Mouse (Mus musculus) kidney, adult 9 months (tissue): ENCODE measurements around the gene Ppp6c.
"Not testable (repeated sequence)": the region's sequence is repeated elsewhere in the genome, so short reads cannot be mapped to it uniquely, and the experiment has no call there.

Source experiments
- DNase-seq: peaks from one replicate; pipeline ENCODE4 v3.0.0; 2022

Gene Ppp6c

GRCm38 (mm10) chr2:39226019-39226640, at the start of gene Ppp6c:
TSS of gene Ppp6c (minus strand) at chr2:39226451.
- peak; percentile 98 for DNase-seq

DNA sequence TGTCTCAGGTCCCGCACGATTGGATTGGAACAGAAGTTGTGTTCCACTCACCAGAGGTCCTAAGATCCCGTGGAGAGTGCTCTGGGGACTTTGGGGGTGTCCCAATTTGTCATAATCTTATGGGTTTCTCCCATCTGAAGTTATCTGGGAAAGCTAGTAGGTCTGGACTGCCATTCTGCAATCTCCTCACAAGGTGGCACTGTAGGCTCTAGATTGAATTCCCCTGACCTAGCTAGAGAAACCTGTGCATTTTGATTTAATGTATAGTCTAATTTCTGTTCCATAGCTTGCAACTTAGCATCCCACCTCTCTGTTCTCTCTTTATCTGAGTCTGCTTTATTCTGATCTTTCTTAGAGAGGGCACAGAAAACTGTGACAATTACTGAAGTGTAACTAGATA, 42.1 kb upstream of the Ppp6c start:
- peak; percentile 38 for DNase-seq

- DNase-seq: not testable (repeated sequence)
Observed at GRCm38 (mm10) chr2:39252275-39252674, 26.0 kb upstream of the Ppp6c start.

- DNase-seq: not testable (repeated sequence)
Observed at GRCm38 (mm10) chr2:39246862-39247261, 20.6 kb upstream of the Ppp6c start.

DNA sequence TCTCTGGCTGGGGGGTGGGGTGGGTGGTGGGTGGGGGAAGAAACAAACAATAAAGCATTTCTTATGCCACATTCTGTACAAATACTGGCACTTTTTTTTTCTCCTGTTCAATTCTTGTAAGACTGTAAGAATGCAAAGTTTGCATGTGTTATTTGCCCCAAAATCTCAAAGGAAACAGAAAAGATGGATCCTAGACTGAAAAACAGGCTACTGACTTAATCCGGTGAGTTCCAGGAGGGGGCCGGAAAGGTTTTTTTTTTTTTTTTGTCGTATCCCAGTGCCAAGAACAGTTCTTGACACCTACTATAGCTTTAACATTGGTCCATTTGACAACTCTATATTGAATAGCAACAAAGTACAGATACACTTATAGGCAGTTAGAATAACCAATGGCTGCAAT, 480 bp upstream of the Ppp6c start:
- no peak for DNase-seq

DNA sequence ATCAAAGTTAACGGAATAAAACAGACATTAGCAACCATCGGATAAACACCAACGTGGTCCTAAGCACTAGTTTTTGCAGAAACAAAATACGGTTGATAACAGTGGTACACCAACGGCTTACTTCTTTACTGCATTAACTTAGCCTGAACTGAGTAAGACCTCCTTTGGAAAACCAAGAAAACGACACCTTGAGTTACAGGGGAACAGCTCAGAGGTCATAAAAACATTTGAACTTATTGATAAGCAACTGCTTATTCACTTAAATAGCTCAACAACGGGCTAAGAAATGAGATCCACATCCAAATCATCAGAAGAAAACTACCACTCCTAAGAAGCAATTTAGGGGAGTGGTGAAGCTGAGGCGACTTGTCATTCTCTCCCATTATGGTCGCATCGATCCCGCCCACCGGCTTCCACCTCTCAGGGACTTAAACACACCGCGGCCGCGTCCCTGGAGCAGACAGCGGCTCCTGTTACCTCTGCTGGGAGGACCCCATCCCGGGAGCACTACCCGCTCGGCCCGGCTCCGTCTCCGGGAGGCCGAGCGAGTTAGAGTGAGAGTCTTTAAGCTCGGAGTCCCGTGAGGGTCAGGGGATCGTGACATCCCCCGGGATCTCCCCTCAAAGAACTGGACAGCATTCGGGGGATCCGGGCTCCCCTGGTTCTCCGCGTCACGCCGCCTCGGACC, 776 bp downstream of the Ppp6c start:
- peak; percentile 49 for DNase-seq

GRCm38 (mm10) chr2:39224621-39225020, 1.6 kb downstream of the Ppp6c start:
- DNase-seq: no peak

GRCm38 (mm10) chr2:39220010-39220409, 6.2 kb downstream of the Ppp6c start:
- DNase-seq: no peak

DNA sequence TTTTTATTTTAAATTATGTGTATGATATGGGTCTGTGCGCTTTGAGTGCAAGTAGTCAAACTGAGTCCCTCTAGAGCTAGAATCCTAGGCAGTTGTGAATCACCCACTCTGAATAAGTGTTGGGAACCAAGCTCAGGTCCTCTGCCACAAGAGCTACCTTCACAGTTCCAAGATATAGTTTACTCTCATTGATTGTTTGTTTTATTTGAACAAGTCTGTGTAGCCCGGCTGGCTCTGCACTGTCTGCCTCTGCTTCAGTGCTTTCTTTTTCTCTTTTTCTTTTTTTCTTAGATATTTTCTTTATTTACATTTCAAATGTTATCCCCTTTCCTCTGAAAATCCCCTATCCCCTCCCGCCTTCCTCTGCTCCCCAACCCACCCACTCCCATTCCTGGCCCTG, 7.2 kb downstream of the Ppp6c start:
- no peak for DNase-seq

DNA sequence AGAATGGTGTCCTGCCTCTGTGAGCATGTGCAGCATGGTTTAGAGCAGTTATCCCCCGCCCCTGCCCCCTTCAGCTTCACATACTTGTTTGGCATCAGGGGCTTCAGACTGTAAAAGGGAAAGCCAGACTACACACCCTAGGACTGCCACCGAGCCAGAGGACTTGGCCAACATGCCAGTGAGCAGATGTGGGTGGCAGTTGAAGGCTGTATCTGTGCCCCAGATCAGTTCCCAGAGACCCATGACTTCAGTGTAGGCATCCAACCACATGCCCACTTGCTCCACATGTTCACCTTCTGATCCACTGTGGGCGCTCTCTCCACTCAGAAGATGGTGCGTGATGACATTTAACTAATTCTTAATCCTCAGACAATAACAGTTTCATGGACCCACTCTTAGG, 9.1 kb downstream of the Ppp6c start:
- DNase-seq: no peak

DNA sequence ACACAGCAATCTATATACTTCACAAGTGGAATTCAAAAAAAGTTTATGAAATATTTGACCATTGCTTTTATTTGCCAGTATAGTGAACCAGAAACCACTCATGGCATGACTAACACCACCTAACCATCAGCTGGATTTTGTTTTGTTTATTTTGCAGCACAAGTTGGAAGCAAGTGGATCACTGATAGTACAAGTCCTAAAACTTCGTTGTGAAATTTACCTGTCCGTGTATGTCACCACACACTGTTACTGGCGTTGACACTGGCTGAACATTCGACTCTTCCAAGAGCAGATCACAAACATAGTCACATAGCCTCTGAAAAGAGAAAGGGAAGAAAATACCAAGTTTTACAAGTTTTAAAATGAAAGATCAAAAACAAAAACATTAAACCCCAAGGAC, 15.5 kb downstream of the Ppp6c start:
- DNase-seq: no peak

DNA sequence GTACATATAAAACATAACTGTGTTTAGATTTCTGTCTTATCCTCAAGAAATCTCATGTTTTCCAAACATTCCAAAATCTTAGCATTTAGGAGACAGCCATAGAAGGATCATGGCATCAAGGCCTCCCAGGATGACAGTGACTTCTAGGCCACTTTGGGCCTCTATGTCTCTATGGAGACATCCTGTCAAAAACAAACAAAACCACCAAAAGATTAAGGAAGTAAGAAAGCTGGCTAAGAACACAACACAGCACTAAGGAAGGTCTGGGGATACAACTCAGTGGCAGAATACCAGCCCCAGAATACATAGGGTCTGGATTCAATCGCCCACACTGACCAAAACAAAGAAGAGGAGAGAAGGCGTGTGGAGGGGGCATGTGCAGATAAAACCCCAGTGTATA, 22.9 kb downstream of the Ppp6c start:
- DNase-seq: no peak

DNA sequence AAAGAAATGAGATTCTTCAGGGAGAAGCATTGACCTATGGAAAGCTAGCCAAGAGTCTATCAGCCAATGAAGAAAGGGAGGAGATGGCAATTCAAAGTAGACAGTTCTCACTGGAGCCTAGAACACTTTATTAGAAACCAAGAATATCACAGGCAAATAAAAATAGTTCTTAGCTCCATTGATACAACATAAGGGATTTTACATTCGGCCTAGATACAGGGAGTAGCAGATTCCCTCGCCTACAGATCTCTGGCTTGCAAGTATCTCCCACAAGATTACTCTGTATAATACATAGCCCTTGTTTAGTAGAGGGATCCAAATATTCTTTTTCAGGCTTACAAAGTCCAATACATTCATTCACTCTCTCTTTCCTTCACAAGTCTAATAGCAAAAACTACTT, 31.4 kb downstream of the Ppp6c start:
- no peak for DNase-seq

GRCm38 (mm10) chr2:39190561-39191056, 35.6 kb downstream of the Ppp6c start, which contains the start of gene Scai:
TSS of gene Scai (minus strand) at chr2:39190734.
- DNase-seq: peak; percentile 100

- DNase-seq: peak; percentile 19
Observed at GRCm38 (mm10) chr2:39189961-39190560, 36.2 kb downstream of the Ppp6c start.

GRCm38 (mm10) chr2:39185942-39186341, 40.3 kb downstream of the Ppp6c start:
- no peak for DNase-seq

GRCm38 (mm10) chr2:39183587-39183986, 42.7 kb downstream of the Ppp6c start:
- no peak for DNase-seq

GRCm38 (mm10) chr2:39160996-39161395, 65.3 kb downstream of the Ppp6c start:
- no peak for DNase-seq

- DNase-seq: no peak
Observed at GRCm38 (mm10) chr2:39157916-39158315, 68.3 kb downstream of the Ppp6c start.

DNA sequence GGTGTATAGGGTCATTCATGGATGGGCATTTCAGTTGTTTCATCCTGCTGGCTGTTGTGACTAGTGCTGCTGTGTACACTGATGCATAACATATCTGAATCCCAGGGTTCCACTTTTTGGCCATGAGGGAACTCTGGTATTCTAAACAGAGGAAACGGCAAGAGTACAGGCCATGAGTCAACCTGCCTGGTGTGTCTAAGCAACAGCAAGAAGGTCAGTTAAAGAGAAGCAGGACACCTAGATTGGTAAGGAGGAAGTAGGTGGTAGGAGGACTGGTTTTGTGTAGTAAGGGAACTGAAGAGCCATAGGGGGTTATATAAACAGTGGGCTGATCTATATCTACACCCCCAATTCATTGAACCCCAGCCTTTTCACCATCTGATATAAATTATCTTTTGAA, 69.4 kb downstream of the Ppp6c start:
- DNase-seq: no peak

- DNase-seq: no peak
Observed at GRCm38 (mm10) chr2:39150943-39151342, 75.3 kb downstream of the Ppp6c start.

- no peak for DNase-seq
Observed at GRCm38 (mm10) chr2:39148075-39148474, 78.2 kb downstream of the Ppp6c start.

DNA sequence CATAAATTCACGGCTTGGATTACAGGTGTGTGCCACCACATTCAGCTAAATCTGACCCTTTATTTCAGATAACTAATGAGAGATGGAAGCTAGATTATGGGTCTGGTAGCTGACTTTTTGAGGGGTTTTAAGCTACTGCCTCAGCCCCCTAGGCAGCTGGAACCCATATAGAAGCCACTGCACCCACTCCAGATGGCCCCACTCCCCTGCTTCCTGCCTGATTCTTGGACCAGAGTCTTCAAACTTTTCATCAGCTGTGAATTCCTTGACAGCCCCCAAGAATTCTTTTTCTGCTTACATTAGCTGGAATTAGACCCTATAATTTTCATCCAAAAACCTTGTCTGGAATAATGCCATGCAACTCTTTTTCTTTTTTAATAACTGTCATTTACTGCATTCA, 79.8 kb downstream of the Ppp6c start:
- no peak for DNase-seq
